Mouse (Mus musculus) megakaryocyte, embryonic 14.5 days (primary cell): ENCODE measurements around the gene Apol9b.

Experiments used
- FLI1 ChIP-seq: IDR thresholded peaks from 2 replicates; pipeline ENCODE4 v1.6.1; 2012; ENCODE audit warnings: low read length, inconsistent platforms, mixed read lengths
- GATA1 ChIP-seq: IDR thresholded peaks from 3 replicates; pipeline ENCODE4 v1.6.1; 2012; ENCODE audit warnings: mixed read lengths, low read length, inconsistent platforms, borderline replicate concordance

DNA sequence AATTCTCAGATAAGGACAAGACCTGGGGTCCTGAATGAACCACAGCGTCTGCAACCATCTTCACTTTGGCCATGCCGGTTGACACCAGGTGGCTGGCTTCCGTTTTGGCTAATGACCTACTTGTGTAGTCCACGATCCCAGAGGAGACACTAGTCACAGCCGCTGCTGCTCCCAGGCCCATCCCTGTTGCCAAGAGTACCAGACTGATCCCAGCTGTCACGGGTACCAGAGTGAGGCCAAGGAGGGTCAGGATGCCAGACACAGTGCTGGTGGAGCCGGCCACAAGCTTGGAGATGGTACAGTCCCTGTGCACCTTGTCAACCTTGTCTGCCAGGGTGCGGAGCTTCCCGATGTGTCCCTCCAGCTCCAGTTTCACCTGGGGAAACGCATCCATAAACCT, 20.9 kb downstream of the Apol9b start:
- TF ChIP-seq GATA1: no peak
- TF ChIP-seq FLI1: no peak
